Mouse (Mus musculus): Measurements from ENCODE around the gene F11. TPM values are rescaled to one million over a fixed set of nuclear protein-coding genes. Genes with fewer than 3 reads are reported as not detected.

Gene F11
- not detected in 2 replicates for polyA plus RNA-seq (2014; fragmentation: Nextera tagmentation; extraction: Ambion mirVana)

DNA sequence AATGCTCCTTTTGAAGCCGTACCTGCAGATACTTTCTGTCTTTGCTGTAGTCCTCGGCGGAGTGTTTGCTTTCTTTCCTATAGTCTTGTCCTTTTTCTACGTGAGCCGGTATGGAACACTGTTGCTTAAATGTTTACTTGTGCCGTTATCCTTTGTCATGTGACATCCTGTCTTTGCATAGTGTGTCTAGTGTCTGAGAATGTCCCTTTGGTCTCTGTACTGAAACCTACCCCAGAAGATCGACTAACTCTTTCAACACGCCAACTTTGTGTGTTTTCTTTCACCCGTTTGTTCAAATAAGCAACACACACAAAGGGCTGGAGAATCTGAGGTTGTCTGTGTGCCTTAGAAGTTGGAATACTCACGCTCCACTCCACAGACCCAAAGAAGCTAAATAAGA, at the start of gene F11:
F11 (minus strand) TSS at position 112 of the 400 bp plus-strand sequence.
- no peak within 1 kb of the TSS for H3K27ac ChIP-seq (replicated peaks; ENCODE audit: low read depth, low read length)
- H3K4me2 ChIP-seq (ENCODE audit: low read depth, severe bottlenecking) = no peak within 1 kb of the TSS
- no peaks in the 10 kb centered on the region for H3K9me3 ChIP-seq (ENCODE audit: control insufficient read depth, low read length)
- H3K9ac ChIP-seq (ENCODE audit: low read length) = no peak within 1 kb of the TSS
- WGBS = 90% methylated on average over 10 of the region's 10 CpGs
- ATAC-seq (ENCODE audit: insufficient number of reproducible peaks, low FRiP score, low TSS enrichment, low read depth) = no peak
- H3K4me3 ChIP-seq (ENCODE audit: low read depth, low read length) = no peak within 1 kb of the TSS
- no peaks in the 10 kb centered on the region for H3K27me3 ChIP-seq (ENCODE audit: control insufficient read depth, insufficient read depth, low read length)
- H3K4me1 ChIP-seq (ENCODE audit: control insufficient read depth, insufficient read depth, low read length) = no peaks in the 10 kb centered on the region
- DNase-seq (ENCODE audit: low spot score) = no peak
- H3K36me3 ChIP-seq (ENCODE audit: control insufficient read depth, insufficient read depth, low read length) = no peaks in the 10 kb centered on the region

GRCm38 (mm10) chr8:45310967-45311366, 49.1 kb upstream of the F11 start:
- Histone ChIP-seq H3K36me3 (ENCODE audit: control insufficient read depth, insufficient read depth, low read length) (no peaks in the 10 kb centered on the region; the same call in 1 of the 2 replicates), H3K27ac (replicated peaks; ENCODE audit: low read depth, low read length) (no peak overlapping the region), H3K9ac (ENCODE audit: low read length) (no peak overlapping the region), H3K4me3 (ENCODE audit: low read depth, low read length) (no peak overlapping the region), H3K4me1 (ENCODE audit: control insufficient read depth, insufficient read depth, low read length) (no peaks in the 10 kb centered on the region), H3K9me3 (ENCODE audit: control insufficient read depth, low read length) (no peaks in the 10 kb centered on the region), H3K4me2 (ENCODE audit: low read depth, severe bottlenecking) (no peak overlapping the region), H3K27me3 (ENCODE audit: control insufficient read depth, insufficient read depth, low read length) (no peaks in the 10 kb centered on the region)
- ATAC-seq (ENCODE audit: insufficient number of reproducible peaks, low FRiP score, low TSS enrichment, low read depth) (no peak), DNase-seq (ENCODE audit: low spot score) (no peak)
- WGBS = 87% methylated on average over 4 of the region's 4 CpGs

GRCm38 (mm10) chr8:45308366-45308765, 46.5 kb upstream of the F11 start, which contains the start of gene Gm45753:
Gene Gm45753 (minus strand): TSS chr8:45308466.
- ATAC-seq (ENCODE audit: insufficient number of reproducible peaks, low FRiP score, low TSS enrichment, low read depth) = no peak
- Histone ChIP-seq H3K4me3 (ENCODE audit: low read depth, low read length) (no peak within 1 kb of the TSS), H3K9ac (ENCODE audit: low read length) (no peak within 1 kb of the TSS), H3K4me1 (ENCODE audit: control insufficient read depth, insufficient read depth, low read length) (no peaks in the 10 kb centered on the region), H3K4me2 (ENCODE audit: low read depth, severe bottlenecking) (no peak within 1 kb of the TSS), H3K36me3 (ENCODE audit: control insufficient read depth, insufficient read depth, low read length) (no peaks in the 10 kb centered on the region), H3K27ac (replicated peaks; ENCODE audit: low read depth, low read length) (no peak within 1 kb of the TSS), H3K9me3 (ENCODE audit: control insufficient read depth, low read length) (no peaks in the 10 kb centered on the region), H3K27me3 (ENCODE audit: control insufficient read depth, insufficient read depth, low read length) (no peaks in the 10 kb centered on the region)
- 93% methylated on average over 13 of the region's 13 CpGs for WGBS
- no peak for DNase-seq (ENCODE audit: low spot score)

- no peak for ATAC-seq (ENCODE audit: insufficient number of reproducible peaks, low FRiP score, low TSS enrichment, low read depth)
- DNase-seq (ENCODE audit: low spot score) = no peak
- Histone ChIP-seq H3K9me3 (ENCODE audit: control insufficient read depth, low read length) (no peaks in the 10 kb centered on the region), H3K27ac (replicated peaks; ENCODE audit: low read depth, low read length) (no peak overlapping the region), H3K4me1 (ENCODE audit: control insufficient read depth, insufficient read depth, low read length) (no peaks in the 10 kb centered on the region), H3K4me3 (ENCODE audit: low read depth, low read length) (no peak overlapping the region), H3K36me3 (ENCODE audit: control insufficient read depth, insufficient read depth, low read length) (no peaks in the 10 kb centered on the region), H3K27me3 (ENCODE audit: control insufficient read depth, insufficient read depth, low read length) (no peaks in the 10 kb centered on the region), H3K4me2 (ENCODE audit: low read depth, severe bottlenecking) (no peak overlapping the region), H3K9ac (ENCODE audit: low read length) (no peak overlapping the region)
- 67% methylated on average over 1 of the region's 1 CpGs for WGBS
Measured at GRCm38 (mm10) chr8:45305479-45305878, 43.6 kb upstream of the F11 start.

DNA sequence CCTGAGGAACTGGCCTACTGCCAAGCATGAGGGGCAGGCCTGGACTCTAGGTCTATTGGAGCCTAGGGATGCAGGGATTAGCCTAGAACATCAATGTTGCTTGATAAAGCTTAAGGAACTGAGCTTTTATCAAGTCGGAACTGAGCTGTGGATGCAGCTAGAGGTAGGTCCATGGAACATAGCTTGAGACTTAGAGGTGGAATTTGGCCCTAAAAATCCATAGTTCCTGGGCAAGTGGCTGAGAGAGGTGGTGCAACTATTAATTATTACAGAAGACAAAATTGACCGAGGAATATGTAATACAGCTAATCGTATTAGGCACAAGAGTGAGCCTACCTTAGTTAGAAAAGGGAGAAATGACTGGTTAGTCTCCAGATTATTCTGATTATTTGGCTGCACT, 42.5 kb upstream of the F11 start:
- ATAC-seq (ENCODE audit: insufficient number of reproducible peaks, low FRiP score, low TSS enrichment, low read depth) (no peak), DNase-seq (ENCODE audit: low spot score) (no peak)
- H3K36me3 ChIP-seq (ENCODE audit: control insufficient read depth, insufficient read depth, low read length) = no peaks in the 10 kb centered on the region
- no peaks in the 10 kb centered on the region for H3K9me3 ChIP-seq (ENCODE audit: control insufficient read depth, low read length)
- H3K4me3 ChIP-seq (ENCODE audit: low read depth, low read length) = no peak overlapping the region
- no peaks in the 10 kb centered on the region for H3K27me3 ChIP-seq (ENCODE audit: control insufficient read depth, insufficient read depth, low read length)
- no peaks in the 10 kb centered on the region for H3K4me1 ChIP-seq (ENCODE audit: control insufficient read depth, insufficient read depth, low read length)
- H3K4me2 ChIP-seq (ENCODE audit: low read depth, severe bottlenecking) = no peak overlapping the region
- no peak overlapping the region for H3K27ac ChIP-seq (replicated peaks; ENCODE audit: low read depth, low read length)
- WGBS = 89% methylated on average over 3 of the region's 3 CpGs
- H3K9ac ChIP-seq (ENCODE audit: low read length) = no peak overlapping the region

DNA sequence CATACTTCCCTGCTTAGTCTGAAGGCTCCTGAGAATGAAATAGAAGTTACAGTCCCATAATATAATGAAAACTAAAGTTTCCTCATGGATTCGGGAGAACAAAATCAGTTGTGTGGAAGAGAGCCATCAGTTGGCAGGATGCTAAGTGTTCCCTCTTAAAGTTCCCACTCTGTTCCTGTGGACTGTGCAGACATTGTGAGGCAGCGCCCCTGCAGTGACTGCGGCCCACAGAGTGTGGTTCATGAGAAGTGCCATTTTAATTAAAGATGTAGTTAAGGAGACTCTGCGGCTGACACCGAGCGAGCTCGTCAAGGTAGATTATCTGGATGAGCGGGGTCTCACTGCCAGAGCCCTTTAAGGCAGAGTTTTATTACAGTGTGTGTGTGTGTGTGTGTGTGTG, 40.6 kb upstream of the F11 start:
- no peak overlapping the region for H3K4me3 ChIP-seq (ENCODE audit: low read depth, low read length)
- no peak for ATAC-seq (ENCODE audit: insufficient number of reproducible peaks, low FRiP score, low TSS enrichment, low read depth)
- no peak for DNase-seq (ENCODE audit: low spot score)
- no peak overlapping the region for H3K27ac ChIP-seq (replicated peaks; ENCODE audit: low read depth, low read length)
- H3K4me1 ChIP-seq (ENCODE audit: control insufficient read depth, insufficient read depth, low read length) = no peaks in the 10 kb centered on the region
- H3K4me2 ChIP-seq (ENCODE audit: low read depth, severe bottlenecking) = no peak overlapping the region
- no peak overlapping the region for H3K9ac ChIP-seq (ENCODE audit: low read length)
- H3K36me3 ChIP-seq (ENCODE audit: control insufficient read depth, insufficient read depth, low read length) = no peaks in the 10 kb centered on the region
- WGBS = 49% methylated on average over 8 of the region's 8 CpGs
- no peaks in the 10 kb centered on the region for H3K27me3 ChIP-seq (ENCODE audit: control insufficient read depth, insufficient read depth, low read length)
- H3K9me3 ChIP-seq (ENCODE audit: control insufficient read depth, low read length) = no peaks in the 10 kb centered on the region

DNA sequence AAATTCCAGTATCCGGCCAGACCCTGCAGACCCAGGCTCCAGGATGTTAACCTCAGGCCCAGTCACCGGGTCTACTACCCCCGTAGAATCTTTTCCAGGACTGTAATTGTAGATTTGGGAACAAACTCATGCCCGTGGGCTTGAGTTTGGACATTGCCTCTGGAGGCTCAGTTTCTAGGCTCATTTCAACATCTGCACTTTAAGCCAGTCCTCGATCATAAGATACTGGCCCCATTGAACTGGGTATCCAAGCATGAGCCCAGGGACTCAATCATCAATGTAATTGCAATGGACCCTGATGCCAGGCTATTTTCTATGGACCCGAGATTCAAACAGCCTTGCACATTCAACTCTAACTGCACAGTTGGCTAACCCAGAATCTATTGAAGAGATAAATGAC, 33.4 kb upstream of the F11 start:
- Histone ChIP-seq H3K27me3 (ENCODE audit: control insufficient read depth, insufficient read depth, low read length) (no peaks in the 10 kb centered on the region), H3K9ac (ENCODE audit: low read length) (no peak overlapping the region), H3K9me3 (ENCODE audit: control insufficient read depth, low read length) (no peaks in the 10 kb centered on the region), H3K4me3 (ENCODE audit: low read depth, low read length) (no peak overlapping the region), H3K36me3 (ENCODE audit: control insufficient read depth, insufficient read depth, low read length) (no peaks in the 10 kb centered on the region), H3K4me2 (ENCODE audit: low read depth, severe bottlenecking) (no peak overlapping the region), H3K27ac (replicated peaks; ENCODE audit: low read depth, low read length) (no peak overlapping the region), H3K4me1 (ENCODE audit: control insufficient read depth, insufficient read depth, low read length) (no peaks in the 10 kb centered on the region)
- no peak for ATAC-seq (ENCODE audit: insufficient number of reproducible peaks, low FRiP score, low TSS enrichment, low read depth)
- no peak for DNase-seq (ENCODE audit: low spot score)
- WGBS = 87% methylated on average over 6 of the region's 6 CpGs

GRCm38 (mm10) chr8:45294687-45295086, 32.9 kb upstream of the F11 start, which contains the start of gene Klkb1:
Gene Klkb1 (minus strand): TSS chr8:45294859.
- WGBS = 86% methylated on average over 7 of the region's 7 CpGs
- no peak within 1 kb of the TSS for H3K27ac ChIP-seq (replicated peaks; ENCODE audit: low read depth, low read length)
- no peak within 1 kb of the TSS for H3K4me2 ChIP-seq (ENCODE audit: low read depth, severe bottlenecking)
- no peak within 1 kb of the TSS for H3K4me3 ChIP-seq (ENCODE audit: low read depth, low read length)
- DNase-seq (ENCODE audit: low spot score) (no peak), ATAC-seq (ENCODE audit: insufficient number of reproducible peaks, low FRiP score, low TSS enrichment, low read depth) (no peak)
- no peak within 1 kb of the TSS for H3K9ac ChIP-seq (ENCODE audit: low read length)
- no peaks in the 10 kb centered on the region for H3K9me3 ChIP-seq (ENCODE audit: control insufficient read depth, low read length)
- no peaks in the 10 kb centered on the region for H3K27me3 ChIP-seq (ENCODE audit: control insufficient read depth, insufficient read depth, low read length)
- H3K4me1 ChIP-seq (ENCODE audit: control insufficient read depth, insufficient read depth, low read length) = no peaks in the 10 kb centered on the region
- H3K36me3 ChIP-seq (ENCODE audit: control insufficient read depth, insufficient read depth, low read length) = no peaks in the 10 kb centered on the region

DNA sequence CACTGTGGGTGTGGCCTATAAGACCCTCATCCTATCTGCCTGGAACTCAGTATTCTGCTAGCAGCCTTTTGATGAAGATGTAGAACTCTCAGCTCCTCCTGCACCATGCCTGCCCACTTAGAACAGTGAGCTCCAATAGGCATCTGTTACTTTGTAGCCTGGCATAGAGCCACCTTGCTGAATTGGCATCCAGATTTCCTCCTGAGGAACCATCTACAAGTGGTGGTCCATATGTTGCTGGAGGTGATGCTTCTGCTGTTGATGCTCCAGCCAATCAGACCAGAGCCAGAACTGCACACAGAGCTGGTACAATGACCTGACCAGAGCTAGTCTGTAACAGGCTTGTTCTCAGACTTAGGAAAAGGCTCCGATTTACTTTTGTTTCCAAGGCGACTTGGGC, 30.0 kb upstream of the F11 start:
- ATAC-seq (ENCODE audit: insufficient number of reproducible peaks, low FRiP score, low TSS enrichment, low read depth) (no peak), DNase-seq (ENCODE audit: low spot score) (no peak)
- Histone ChIP-seq H3K9me3 (ENCODE audit: control insufficient read depth, low read length) (no peaks in the 10 kb centered on the region), H3K36me3 (ENCODE audit: control insufficient read depth, insufficient read depth, low read length) (no peaks in the 10 kb centered on the region), H3K27ac (replicated peaks; ENCODE audit: low read depth, low read length) (no peak overlapping the region), H3K9ac (ENCODE audit: low read length) (no peak overlapping the region), H3K27me3 (ENCODE audit: control insufficient read depth, insufficient read depth, low read length) (no peaks in the 10 kb centered on the region), H3K4me3 (ENCODE audit: low read depth, low read length) (no peak overlapping the region), H3K4me1 (ENCODE audit: control insufficient read depth, insufficient read depth, low read length) (no peaks in the 10 kb centered on the region), H3K4me2 (ENCODE audit: low read depth, severe bottlenecking) (no peak overlapping the region)
- WGBS = 84% methylated on average over 2 of the region's 2 CpGs
